Mouse (Mus musculus) lung, postnatal 10 days (tissue): ENCODE data around the gene Morn5.

ENCODE experiments used
- DNase-seq: peaks from one replicate; pipeline ENCODE4 v3.0.0; 2021

Morn5 gene

GRCm38 (mm10) chr2:36071660-36072305 is 22.5 kb downstream of the Morn5 start:
- no peak for DNase-seq

- DNase-seq = no peak
Measured at GRCm38 (mm10) chr2:36073781-36074180, 24.5 kb downstream of the Morn5 start.

GRCm38 (mm10) chr2:36075210-36075609 is 26.0 kb downstream of the Morn5 start:
- no peak for DNase-seq

- no peak for DNase-seq
Measured at GRCm38 (mm10) chr2:36077160-36077761, 28.0 kb downstream of the Morn5 start.

- DNase-seq = no peak
Measured at GRCm38 (mm10) chr2:36081446-36081845, 32.2 kb downstream of the Morn5 start.

- no peak for DNase-seq
Measured at GRCm38 (mm10) chr2:36082802-36083580, 33.7 kb downstream of the Morn5 start.

- no peak for DNase-seq
Measured at GRCm38 (mm10) chr2:36085041-36085440, 35.8 kb downstream of the Morn5 start.

- no peak for DNase-seq
Measured at GRCm38 (mm10) chr2:36089190-36089589, 39.9 kb downstream of the Morn5 start.

GRCm38 (mm10) chr2:36090853-36091741 is 41.8 kb downstream of the Morn5 start:
- peak; percentile 51 for DNase-seq

- DNase-seq = no peak
Measured at GRCm38 (mm10) chr2:36092748-36093147, 43.5 kb downstream of the Morn5 start.

- DNase-seq = no peak
Measured at GRCm38 (mm10) chr2:36093301-36093700, 44.0 kb downstream of the Morn5 start.

- no peak for DNase-seq
Measured at GRCm38 (mm10) chr2:36093914-36094475, 44.7 kb downstream of the Morn5 start.

GRCm38 (mm10) chr2:36097129-36097815 is 48.0 kb downstream of the Morn5 start:
- DNase-seq = no peak

- no peak for DNase-seq
Measured at GRCm38 (mm10) chr2:36098021-36098420, 48.8 kb downstream of the Morn5 start.

GRCm38 (mm10) chr2:36099739-36100138 is 50.5 kb downstream of the Morn5 start:
- DNase-seq = no peak

- no peak for DNase-seq
Measured at GRCm38 (mm10) chr2:36101866-36102558, 52.8 kb downstream of the Morn5 start.

- peak; percentile 20 for DNase-seq
Measured at GRCm38 (mm10) chr2:36102559-36102946, 53.3 kb downstream of the Morn5 start.

- DNase-seq = no peak
Measured at GRCm38 (mm10) chr2:36103069-36103554, 53.9 kb downstream of the Morn5 start.

GRCm38 (mm10) chr2:36103555-36104367 is 54.5 kb downstream of the Morn5 start:
- DNase-seq = peak; percentile 27

- DNase-seq = no peak
Measured at GRCm38 (mm10) chr2:36104436-36104955, 55.2 kb downstream of the Morn5 start.
